Mouse (Mus musculus) C2C12 (cell line): Measurements from ENCODE around the gene Tradd.

Experiments
- CEBPB ChIP-seq: IDR thresholded peaks from one replicate; pipeline ENCODE4 v1.6.1; 2011; ENCODE audit warnings: low read depth, mild to moderate bottlenecking, control low read depth, moderate library complexity
- CTCF ChIP-seq: IDR thresholded peaks from one replicate; pipeline ENCODE4 v1.5.1; 2011; ENCODE audit not compliant: control insufficient read depth, insufficient read depth, insufficient read length

GRCm38 (mm10) chr8:105281821-105282220, 17.4 kb upstream of the Tradd start:
- TF ChIP-seq CEBPB = no peak
- no peak for TF ChIP-seq CTCF
